Mouse (Mus musculus) lung, postnatal 10 days (tissue): Measurements from ENCODE around the gene Rab14.

Source experiments
- DNase-seq: peaks from one replicate; pipeline ENCODE4 v3.0.0; 2021

Gene Rab14

GRCm38 (mm10) chr2:35199971-35200897 is 686 bp downstream of the Rab14 start:
- DNase-seq = peak; percentile 52

GRCm38 (mm10) chr2:35199541-35199940 is 1.4 kb downstream of the Rab14 start:
- no peak for DNase-seq

GRCm38 (mm10) chr2:35195626-35196544 is 5.0 kb downstream of the Rab14 start:
- DNase-seq = no peak

- no peak for DNase-seq
These were observed 6.9 kb downstream of the Rab14 start for GRCm38 (mm10) chr2:35193976-35194375.

- DNase-seq = no peak
These were observed 12.0 kb downstream of the Rab14 start for GRCm38 (mm10) chr2:35188929-35189328.

GRCm38 (mm10) chr2:35183115-35183673 is 17.7 kb downstream of the Rab14 start:
- DNase-seq = no peak

- DNase-seq = no peak
These were observed 22.8 kb downstream of the Rab14 start for GRCm38 (mm10) chr2:35178153-35178552.

- DNase-seq = no peak
These were observed 25.4 kb downstream of the Rab14 start for GRCm38 (mm10) chr2:35175281-35176065.

- peak; percentile 53 for DNase-seq
These were observed 26.8 kb downstream of the Rab14 start for GRCm38 (mm10) chr2:35174100-35174499.

GRCm38 (mm10) chr2:35173666-35174065 is 27.3 kb downstream of the Rab14 start:
- no peak for DNase-seq

GRCm38 (mm10) chr2:35172246-35172645 is 28.7 kb downstream of the Rab14 start:
- no peak for DNase-seq

- peak; percentile 80 for DNase-seq
These were observed 29.5 kb downstream of the Rab14 start for GRCm38 (mm10) chr2:35171341-35171861.

GRCm38 (mm10) chr2:35169452-35169851 is 31.5 kb downstream of the Rab14 start:
- DNase-seq = no peak

- DNase-seq = no peak
These were observed 34.1 kb downstream of the Rab14 start for GRCm38 (mm10) chr2:35166816-35167215.

GRCm38 (mm10) chr2:35165416-35165815 is 35.5 kb downstream of the Rab14 start:
- DNase-seq = no peak

- no peak for DNase-seq
These were observed 37.5 kb downstream of the Rab14 start for GRCm38 (mm10) chr2:35163396-35163795.

GRCm38 (mm10) chr2:35161846-35162488 is 39.0 kb downstream of the Rab14 start:
- no peak for DNase-seq

GRCm38 (mm10) chr2:35160206-35160605 is 40.7 kb downstream of the Rab14 start:
- DNase-seq = peak; percentile 62

GRCm38 (mm10) chr2:35158358-35158757 is 42.6 kb downstream of the Rab14 start:
- no peak for DNase-seq

GRCm38 (mm10) chr2:35157836-35158235 is 43.1 kb downstream of the Rab14 start:
- no peak for DNase-seq

GRCm38 (mm10) chr2:35156985-35157384 is 43.9 kb downstream of the Rab14 start:
- no peak for DNase-seq
